Mouse (Mus musculus) hindbrain, postnatal 0 days (tissue): Measurements from ENCODE around the gene Mobp. TPM values are rescaled to one million over a fixed set of nuclear protein-coding genes. Genes with fewer than 3 reads are reported as not detected.
A peak's percentile ranks its signal among the peaks of the same experiment; 100 is the strongest.

ENCODE experiments used
- ATAC-seq: fragments of 200-750 bp; cut with Nextera tagmentation; 2 replicates; pipeline ENCODE4 v1.8.0; 2017; ENCODE audit warnings: mild to moderate bottlenecking, moderate TSS enrichment, moderate library complexity
- DNase-seq: peaks from one replicate; pipeline ENCODE4 v3.0.0-alpha.2; 2015; ENCODE audit warnings: low spot score
- H3K27ac ChIP-seq: fragments of 300-500 bp; sonication (generic); 2 replicates; pipeline ENCODE4 v1.5.1; 2014; ENCODE audit warnings: mild to moderate bottlenecking
- H3K27me3 ChIP-seq: fragments of 300-500 bp; sonication (generic); 2 replicates; pipeline ENCODE4 v1.6.1; 2014; ENCODE audit warnings: low read length, mixed read lengths; ENCODE audit not compliant: insufficient read depth
- H3K36me3 ChIP-seq: fragments of 300-500 bp; sonication (generic); 2 replicates; pipeline ENCODE4 v1.6.1; 2014; ENCODE audit warnings: low read length, mixed read lengths; ENCODE audit not compliant: insufficient read depth
- H3K4me1 ChIP-seq: fragments of 300-500 bp; sonication (generic); 2 replicates; pipeline ENCODE4 v1.6.1; 2014; ENCODE audit warnings: antibody characterized with exemption, low read length, mixed read lengths; ENCODE audit not compliant: insufficient read depth
- H3K4me2 ChIP-seq: fragments of 300-500 bp; sonication (generic); 2 replicates; pipeline ENCODE4 v1.6.1; 2014; ENCODE audit warnings: low read depth, mild to moderate bottlenecking, low read length, moderate library complexity, mixed read lengths
- H3K4me3 ChIP-seq: fragments of 300-500 bp; sonication (generic); 2 replicates; pipeline ENCODE4 v1.5.1; 2014; ENCODE audit warnings: low read length
- H3K9ac ChIP-seq: fragments of 300-500 bp; sonication (generic); replicated peaks from 2 replicates; pipeline ENCODE4 v1.6.1; 2014; ENCODE audit warnings: mild to moderate bottlenecking, low read length, moderate library complexity, mixed read lengths
- H3K9me3 ChIP-seq: fragments of 300-500 bp; sonication (generic); 2 replicates; pipeline ENCODE4 v1.6.1; 2016; ENCODE audit warnings: low read length, mixed read lengths
- CTCF ChIP-seq: IDR thresholded peaks from 2 replicates; pipeline ENCODE4 v1.5.1; 2016; ENCODE audit warnings: antibody characterized with exemption, control low read depth, low read depth
- WGBS: fragments of 180-500 bp; shearing (Covaris S2); extraction: QIAGEN DNeasy Blood & Tissue Kit; methylation state at CpG from one replicate; pipeline ENCODE4 v1.1.7; 2014; 5-methylcytosine and 5-hydroxymethylcytosine counted together
- polyA plus RNA-seq: library from polyadenylated mRNA; unstranded; fragments of >200 nt; fragmentation: Nextera tagmentation; extraction: Ambion mirVana; gene quantifications from 2 replicates; pipeline ENCODE4 v1.2.1, GENCODE M21; 2015
- total RNA-seq: library from RNA; depleted of rRNA; stranded (reverse); fragments of >200 nt; gene quantifications from 2 replicates; pipeline ENCODE4 v1.2.3, GENCODE M21; 2014

Mobp gene
- total and polyA plus RNA-seq, 2 experiments from 2014 or later = 6.8 to 13.4 TPM

DNA sequence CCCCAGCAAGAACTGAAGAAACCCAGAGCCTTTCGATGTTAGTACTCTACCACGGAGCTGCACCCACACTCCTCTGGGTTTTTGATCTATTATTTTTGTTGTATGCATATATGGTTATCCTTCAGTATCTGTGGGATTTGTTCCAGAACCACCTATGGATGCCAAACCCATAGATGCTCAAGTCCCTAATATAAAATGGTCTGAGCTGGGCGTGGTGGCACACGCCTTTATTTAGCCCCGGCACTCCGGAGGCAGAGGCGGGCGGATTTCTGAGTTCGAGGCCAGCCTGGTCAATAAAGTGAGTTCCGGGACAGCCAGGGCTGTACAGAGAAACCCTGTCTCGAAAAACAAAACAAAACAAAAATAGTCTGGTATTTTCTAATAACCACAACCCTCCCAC is 22.6 kb upstream of the Mobp start:
- 68% methylated on average over 11 of the region's 11 CpGs for WGBS
- peak overlapping the region; percentile 56; the same call in 1 of the 2 replicates for H3K9ac ChIP-seq
- peak overlapping the region; percentile 74 for H3K27ac ChIP-seq
- H3K36me3 ChIP-seq = peaks cover 46% of the 10 kb centered on the region
- no peaks in the 10 kb centered on the region for H3K4me1 ChIP-seq
- peak overlapping the region; percentile 91 for H3K4me2 ChIP-seq
- H3K27me3 ChIP-seq = no peaks in the 10 kb centered on the region
- DNase-seq (no peak), ATAC-seq (peak; percentile 4; the same call in 1 of the 2 replicates)
- H3K4me3 ChIP-seq = peak overlapping the region; percentile 97
- no peaks in the 10 kb centered on the region for H3K9me3 ChIP-seq
- TF ChIP-seq CTCF = no peak

DNA sequence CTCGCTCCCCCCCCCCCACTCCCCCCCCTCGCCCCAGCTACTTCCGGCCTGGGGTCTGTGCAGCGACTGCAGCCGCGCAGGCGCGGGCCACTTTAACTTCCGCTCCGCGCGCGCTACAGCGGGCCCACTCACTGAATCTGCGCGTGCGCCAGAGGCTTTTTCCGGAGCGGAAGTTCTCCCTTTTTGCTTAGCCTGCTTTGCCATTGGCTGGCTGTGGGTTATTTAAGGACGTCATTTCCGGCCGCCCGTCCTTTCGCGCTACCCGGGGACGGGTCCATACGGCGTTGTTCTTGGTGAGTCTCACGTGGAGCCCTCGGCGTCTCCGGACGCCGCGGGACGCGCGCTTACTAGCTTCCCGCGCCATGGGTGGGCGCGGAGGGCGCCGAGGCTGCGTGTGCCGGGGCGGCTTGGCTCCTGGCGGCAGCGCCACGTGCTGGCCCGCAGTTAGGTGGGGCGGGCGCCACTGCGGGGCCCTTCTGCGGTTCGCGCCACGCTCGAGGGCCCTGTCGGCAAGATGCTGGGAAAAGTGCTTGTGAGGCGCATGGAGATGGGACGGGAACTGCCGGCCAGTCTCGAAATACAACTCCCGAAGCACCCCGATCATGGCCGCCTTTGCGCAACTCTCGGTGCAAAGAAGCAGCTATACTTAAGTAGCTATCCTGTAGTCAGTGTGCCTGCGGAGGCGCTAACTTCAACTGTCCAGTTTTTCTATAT is 21.8 kb upstream of the Mobp start, which contains the start of gene Rpsa:
Gene Rpsa (plus strand): TSS at position 152 of the 714 bp plus-strand sequence.
- 4% methylated on average over 72 of the region's 72 CpGs for WGBS
- peak; percentile 29 for TF ChIP-seq CTCF
- Histone ChIP-seq H3K27ac (peak within 1 kb of the TSS; percentile 84), H3K4me3 (peak within 1 kb of the TSS; percentile 97), H3K4me1 (no peaks in the 10 kb centered on the region), H3K27me3 (no peaks in the 10 kb centered on the region), H3K4me2 (peak within 1 kb of the TSS; percentile 91), H3K9me3 (no peaks in the 10 kb centered on the region), H3K36me3 (peaks cover 47% of the 10 kb centered on the region), H3K9ac (peak within 1 kb of the TSS; percentile 94)
- ATAC-seq = peak; percentile 98
- DNase-seq = peak; percentile 99

DNA sequence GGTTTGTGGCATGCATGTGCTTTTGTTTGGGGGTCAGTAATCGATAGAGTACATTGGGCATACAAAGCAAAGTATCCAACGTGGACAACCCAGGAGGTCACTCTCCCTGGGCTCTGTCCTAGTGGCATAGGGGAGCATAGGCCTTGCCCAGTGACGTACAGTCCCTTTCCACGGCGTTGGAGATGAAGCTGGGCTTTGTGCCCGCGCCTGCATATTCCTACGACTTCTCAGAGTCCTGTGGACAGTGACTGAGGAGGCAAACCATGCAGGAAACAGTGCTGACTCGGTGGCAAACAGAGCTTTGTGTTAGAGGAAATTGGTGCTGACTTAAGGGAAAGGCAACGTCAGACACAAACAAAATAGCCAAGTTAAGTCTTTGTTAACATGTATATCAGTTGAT is 20.2 kb upstream of the Mobp start:
- no peaks in the 10 kb centered on the region for H3K4me1 ChIP-seq
- no peak overlapping the region for H3K4me3 ChIP-seq
- ATAC-seq (no peak), DNase-seq (no peak)
- H3K9me3 ChIP-seq = no peaks in the 10 kb centered on the region
- H3K36me3 ChIP-seq = peaks cover 38% of the 10 kb centered on the region
- no peak overlapping the region for H3K27ac ChIP-seq
- H3K9ac ChIP-seq = no peak overlapping the region
- TF ChIP-seq CTCF = no peak
- H3K27me3 ChIP-seq = no peaks in the 10 kb centered on the region
- H3K4me2 ChIP-seq = peak overlapping the region; percentile 91; the same call in 1 of the 2 replicates
- 68% methylated on average over 10 of the region's 10 CpGs for WGBS

DNA sequence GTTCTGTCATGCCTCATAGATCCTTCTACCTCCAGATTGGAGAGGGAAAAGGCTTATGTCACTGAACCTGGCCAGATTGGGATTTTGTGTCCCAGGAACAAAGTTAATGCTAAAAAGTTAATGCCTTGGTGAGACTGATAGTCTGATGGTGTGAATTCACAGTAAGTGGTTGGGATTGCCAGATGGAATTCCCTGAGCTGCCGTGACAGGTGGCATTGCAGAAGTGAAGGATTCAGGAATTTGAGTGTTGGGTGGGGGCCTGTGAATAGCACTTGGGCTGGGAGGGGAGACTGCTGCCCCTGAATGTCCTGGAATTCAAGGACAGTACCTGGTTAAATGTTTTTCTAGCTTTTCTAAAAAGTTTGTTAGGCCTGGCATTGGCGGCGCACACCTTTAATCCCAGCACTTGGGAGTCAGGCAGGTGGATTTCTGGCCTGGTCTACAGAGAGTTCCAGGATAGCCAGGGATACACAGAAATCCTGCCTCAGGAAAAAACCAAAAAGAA is 17.7 kb upstream of the Mobp start:
- TF ChIP-seq CTCF = no peak
- WGBS = 93% methylated on average over 3 of the region's 3 CpGs
- peaks cover 37% of the 10 kb centered on the region for H3K36me3 ChIP-seq

DNA sequence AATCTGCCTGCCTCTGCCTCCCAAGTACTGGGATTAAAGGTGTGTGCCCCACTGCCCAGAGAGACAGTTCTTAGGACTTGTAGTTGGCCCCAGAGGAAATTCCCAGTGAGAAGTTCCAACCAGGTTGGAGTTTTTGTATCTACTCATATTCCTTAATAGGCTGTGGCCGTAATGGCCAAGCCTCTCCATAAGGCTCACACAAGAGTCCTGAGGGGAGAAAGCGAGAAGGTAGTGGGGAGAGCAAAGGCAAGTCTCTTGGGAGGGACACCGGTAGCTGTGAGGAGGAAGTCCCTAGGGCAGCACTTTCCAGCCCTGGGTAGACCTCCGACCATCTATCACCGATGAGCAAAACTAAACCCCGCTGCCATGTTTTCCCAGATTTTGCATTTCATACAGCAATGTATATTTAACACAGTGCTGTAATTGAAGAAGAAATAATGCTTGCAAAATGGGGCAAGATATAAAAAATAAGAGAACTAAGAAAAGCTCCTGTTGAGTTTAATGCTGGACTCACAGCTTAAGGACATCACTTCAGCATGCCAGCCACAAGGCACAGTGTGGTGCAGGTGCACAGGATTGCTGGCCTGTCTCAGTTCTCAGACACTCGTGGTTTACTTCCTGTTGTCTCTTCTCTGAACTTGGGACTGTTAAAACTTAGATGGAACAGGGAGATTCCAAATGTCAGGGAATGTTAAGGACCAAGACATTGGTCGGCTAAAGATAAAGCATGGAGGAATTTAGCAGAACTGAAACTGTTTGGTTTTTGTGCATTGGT is 16.3 kb upstream of the Mobp start:
- Histone ChIP-seq H3K4me2 (no peak overlapping the region), H3K4me3 (no peak overlapping the region), H3K9ac (no peak overlapping the region), H3K27ac (no peak overlapping the region), H3K4me1 (no peaks in the 10 kb centered on the region), H3K27me3 (no peaks in the 10 kb centered on the region), H3K9me3 (no peaks in the 10 kb centered on the region), H3K36me3 (peaks cover 37% of the 10 kb centered on the region)
- TF ChIP-seq CTCF = no peak
- DNase-seq (no peak), ATAC-seq (no peak)
- 34% methylated on average over 8 of the region's 8 CpGs for WGBS

More for the DNA sequence above, 17.7 kb upstream of the Mobp start:
- ATAC-seq = no peak
- Histone ChIP-seq H3K9ac (no peak overlapping the region), H3K4me1 (no peaks in the 10 kb centered on the region), H3K4me3 (no peak overlapping the region), H3K27me3 (no peaks in the 10 kb centered on the region), H3K9me3 (no peaks in the 10 kb centered on the region), H3K27ac (no peak overlapping the region), H3K4me2 (no peak overlapping the region)
- no peak for DNase-seq

DNA sequence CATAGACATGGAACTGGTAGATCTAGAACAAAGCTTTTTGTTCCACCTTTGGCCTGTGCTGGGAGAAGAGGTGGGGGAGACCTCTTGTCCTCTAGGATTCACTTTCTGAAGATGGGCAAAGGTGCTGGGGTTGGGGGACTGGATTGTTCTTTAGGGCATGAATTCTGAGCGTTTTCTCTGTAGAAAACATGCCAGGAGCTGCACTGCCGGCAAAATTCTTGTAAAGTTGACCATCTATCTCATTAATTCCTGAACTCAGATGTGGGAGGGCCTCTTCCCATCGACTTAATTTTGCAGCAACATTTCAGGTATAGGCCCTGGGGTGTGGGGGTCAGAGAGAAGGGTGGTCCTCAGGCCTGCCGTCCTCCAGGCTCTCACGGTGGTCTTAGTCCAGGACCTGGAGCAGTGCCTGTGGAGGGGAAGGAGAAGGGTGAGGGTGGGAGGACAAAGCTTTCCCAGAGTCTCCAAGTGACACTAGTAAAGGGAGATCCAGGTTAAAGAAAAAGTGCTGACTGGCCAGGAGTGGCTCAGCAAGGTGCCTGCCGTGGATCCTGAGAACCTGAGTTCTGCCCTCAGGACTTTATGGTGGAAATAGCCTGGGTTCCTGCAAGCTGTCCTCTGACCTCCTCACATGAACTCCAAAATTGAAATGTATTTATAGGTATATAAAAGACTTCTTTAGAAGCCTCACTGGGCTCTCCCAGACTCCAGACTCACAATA is 15.6 kb upstream of the Mobp start:
- Histone ChIP-seq H3K4me1 (no peaks in the 10 kb centered on the region), H3K4me3 (no peak overlapping the region), H3K27ac (no peak overlapping the region), H3K9ac (no peak overlapping the region), H3K4me2 (no peak overlapping the region), H3K27me3 (no peaks in the 10 kb centered on the region), H3K36me3 (peaks cover 37% of the 10 kb centered on the region), H3K9me3 (no peaks in the 10 kb centered on the region)
- TF ChIP-seq CTCF = no peak
- WGBS = 53% methylated on average over 6 of the region's 6 CpGs
- DNase-seq = no peak
- ATAC-seq = no peak
